Mouse (Mus musculus) layer of hippocampus, postnatal 10 days (tissue): ENCODE results near the gene Noct. TPM values are rescaled to one million over a fixed set of nuclear protein-coding genes. Genes with fewer than 3 reads are reported as not detected.

Source experiments
- DNase-seq, 2 experiments: peaks; one replicate each; pipeline ENCODE4 v3.0.0; 2021; ENCODE audit warnings: low spot score in 2 of 2
- total RNA-seq, 2 experiments: library from RNA; stranded (reverse); gene quantifications; 2 replicates each; pipeline ENCODE4 v1.2.3; 2021

The Noct gene
- total RNA-seq, 2 experiments from 2014 or later = 52.4 to 53.9 TPM

DNA sequence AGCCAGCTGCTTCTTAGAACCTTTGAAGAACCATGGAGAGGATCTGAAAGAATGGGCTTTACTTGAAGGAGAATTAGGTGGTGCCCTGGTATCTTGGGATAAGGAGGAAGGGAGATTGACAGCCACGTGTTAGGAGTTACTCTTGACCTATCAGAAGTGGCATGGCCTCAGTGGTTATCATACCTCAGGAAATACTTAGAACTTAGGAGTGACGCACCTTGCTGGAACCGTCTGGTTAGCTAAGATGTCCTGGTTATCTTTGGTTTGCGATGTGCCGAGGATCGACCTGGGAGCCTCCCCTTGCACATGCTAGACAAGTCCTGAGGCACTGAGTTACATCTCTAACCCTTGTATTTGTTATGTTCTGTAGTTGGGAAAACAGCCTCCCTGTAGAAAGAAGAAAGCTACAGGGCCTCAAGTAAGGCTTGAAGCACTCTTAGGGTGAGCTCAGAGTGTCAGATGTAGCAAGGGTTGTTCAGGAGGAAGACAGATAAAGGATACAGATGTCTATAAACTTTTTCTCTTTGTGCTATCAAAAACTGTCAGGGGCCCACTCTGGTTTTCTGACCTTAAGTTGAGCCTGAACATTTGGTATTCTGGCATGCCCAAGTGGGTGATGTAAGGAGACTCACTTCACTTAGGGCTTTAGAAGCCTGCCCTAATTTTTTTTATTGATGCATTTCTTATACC is 6.0 kb downstream of the Noct start:
- no peak for DNase-seq

GRCm38 (mm10) chr3:51230886-51231285 is 6.6 kb downstream of the Noct start:
- no peak for DNase-seq

DNA sequence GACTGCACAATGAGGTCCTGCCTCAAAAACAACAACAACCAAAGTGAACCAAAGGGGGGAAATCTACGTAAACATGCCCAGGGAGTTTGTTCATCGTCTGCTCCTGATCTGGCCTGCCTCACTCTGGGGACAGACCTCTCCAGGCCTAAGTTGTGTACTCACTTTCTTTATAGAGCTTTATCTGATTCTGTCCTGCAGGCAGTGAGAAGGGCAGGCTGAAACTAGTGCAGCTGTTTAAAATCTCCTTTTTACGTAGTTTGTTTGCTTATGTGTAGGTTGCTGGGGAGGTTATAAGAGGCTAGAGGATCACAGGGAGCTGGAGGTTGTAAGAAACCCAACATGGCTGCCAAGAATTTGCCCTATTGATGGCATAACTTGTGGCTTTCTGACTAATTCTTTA is 7.3 kb downstream of the Noct start:
- no peak for DNase-seq

GRCm38 (mm10) chr3:51232205-51232910 is 8.1 kb downstream of the Noct start:
- DNase-seq = no peak

GRCm38 (mm10) chr3:51233474-51233873 is 9.2 kb downstream of the Noct start:
- DNase-seq = no peak

GRCm38 (mm10) chr3:51233918-51234751 is 9.9 kb downstream of the Noct start:
- peak; percentile 81 to 85 for DNase-seq

GRCm38 (mm10) chr3:51234752-51235055 is 10.5 kb downstream of the Noct start:
- DNase-seq = no peak

DNA sequence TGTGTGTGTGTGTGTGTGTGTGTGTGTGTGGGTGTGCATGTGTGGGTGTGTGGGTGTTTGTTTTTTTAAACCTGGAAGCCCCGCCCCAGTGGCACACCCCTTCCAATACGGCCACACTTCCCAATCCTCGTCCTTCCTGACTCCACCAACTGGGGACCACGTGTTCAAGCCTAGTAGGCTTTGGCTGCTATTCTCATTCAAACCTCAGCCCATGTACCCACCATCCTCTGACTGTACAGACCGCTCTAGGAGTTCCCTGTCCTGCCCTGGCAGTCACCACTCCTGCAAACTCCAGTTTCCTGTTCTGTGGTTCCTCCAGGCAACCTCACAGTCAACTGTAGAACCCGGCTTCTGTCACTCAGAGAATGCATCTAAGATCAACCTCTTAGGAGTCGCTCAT is 14.3 kb downstream of the Noct start:
- no peak for DNase-seq

GRCm38 (mm10) chr3:51239541-51239940 is 15.3 kb downstream of the Noct start:
- no peak for DNase-seq

- DNase-seq = no peak
Measured at GRCm38 (mm10) chr3:51247704-51248103, 23.5 kb downstream of the Noct start.

DNA sequence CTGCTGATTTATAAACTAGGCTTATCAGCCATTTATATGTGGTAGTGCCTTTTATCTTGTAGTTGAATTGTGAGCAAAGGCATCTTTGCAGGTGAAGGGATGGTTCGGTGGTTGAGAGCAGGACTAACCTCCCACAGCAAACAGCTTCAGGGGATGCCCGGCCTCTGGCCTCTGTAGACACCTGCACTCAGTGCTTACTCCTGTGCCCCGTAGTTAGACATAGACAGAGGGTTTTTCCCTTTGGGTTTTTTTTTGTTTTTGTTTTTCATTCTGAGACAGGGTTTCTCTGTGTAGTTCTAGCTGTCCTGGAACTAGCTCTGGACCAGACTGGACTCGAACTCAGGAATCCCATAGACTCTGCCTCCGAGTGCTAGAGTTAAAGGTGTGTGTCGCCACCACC is 24.4 kb downstream of the Noct start:
- no peak for DNase-seq

- no peak for DNase-seq
Measured at GRCm38 (mm10) chr3:51249460-51249859, 25.2 kb downstream of the Noct start.

- DNase-seq = no peak
Measured at GRCm38 (mm10) chr3:51249866-51250265, 25.6 kb downstream of the Noct start.

DNA sequence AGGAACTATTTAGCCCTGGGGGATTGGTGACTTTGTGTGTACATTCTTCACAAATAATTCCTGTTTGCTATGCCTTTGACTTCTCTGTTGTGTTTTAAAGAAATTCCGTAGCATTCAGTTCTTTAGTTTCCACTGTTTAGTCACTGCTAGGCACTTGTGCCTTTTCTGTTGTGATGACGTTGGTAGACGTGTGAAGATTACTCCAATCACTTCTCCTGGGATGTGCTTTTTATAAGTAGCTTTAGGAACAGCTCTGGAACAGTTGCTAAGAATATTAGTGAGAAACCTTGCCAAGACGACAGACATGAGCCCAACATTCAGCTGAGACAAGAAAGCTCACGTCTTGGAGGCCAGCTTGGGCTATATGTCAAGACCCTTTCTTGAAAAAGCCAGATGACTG is 26.8 kb downstream of the Noct start:
- DNase-seq = no peak

DNA sequence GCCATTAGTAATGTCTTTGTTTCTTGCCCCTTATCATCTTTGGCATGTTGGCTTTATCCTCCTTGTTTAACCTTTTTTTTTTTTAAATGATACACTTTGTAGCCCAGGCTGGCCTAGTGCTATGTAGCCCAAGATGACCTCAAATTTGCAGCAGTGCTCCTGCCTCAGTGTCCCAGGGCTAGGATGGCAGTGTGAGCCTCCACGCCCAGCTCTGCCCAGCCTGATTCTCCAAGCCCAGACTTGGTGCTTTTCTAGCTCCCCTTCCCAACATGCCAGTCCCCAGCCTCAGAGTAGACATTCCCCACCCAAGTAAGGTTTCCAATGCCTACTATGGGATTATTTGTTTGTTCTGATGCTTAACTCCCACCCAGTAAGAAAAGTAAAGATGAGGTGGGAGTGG is 28.0 kb downstream of the Noct start:
- no peak for DNase-seq

GRCm38 (mm10) chr3:51252689-51253402 is 28.6 kb downstream of the Noct start:
- no peak for DNase-seq

DNA sequence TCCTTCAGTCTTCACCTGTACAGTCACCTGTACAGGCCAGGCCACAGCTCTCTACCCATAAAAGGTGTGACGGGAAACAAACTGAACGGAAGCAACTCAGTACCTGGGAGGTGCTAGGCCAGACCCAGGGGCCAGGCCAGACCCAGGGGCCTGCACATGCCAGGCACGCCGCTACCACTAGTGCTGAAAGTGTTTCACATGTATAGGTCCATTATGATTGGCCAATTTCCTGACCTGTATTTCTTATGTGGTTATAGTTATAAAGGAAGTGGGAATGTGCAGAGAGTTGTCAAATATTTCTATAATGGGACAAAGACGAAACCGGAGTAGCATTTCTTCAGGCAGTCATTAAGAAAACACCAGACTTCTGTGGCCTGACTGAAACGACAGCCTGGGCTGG is 30.5 kb downstream of the Noct start:
- DNase-seq = no peak

- DNase-seq = no peak
Measured at GRCm38 (mm10) chr3:51256450-51256849, 32.2 kb downstream of the Noct start.

- no peak for DNase-seq
Measured at GRCm38 (mm10) chr3:51258070-51258469, 33.8 kb downstream of the Noct start.

DNA sequence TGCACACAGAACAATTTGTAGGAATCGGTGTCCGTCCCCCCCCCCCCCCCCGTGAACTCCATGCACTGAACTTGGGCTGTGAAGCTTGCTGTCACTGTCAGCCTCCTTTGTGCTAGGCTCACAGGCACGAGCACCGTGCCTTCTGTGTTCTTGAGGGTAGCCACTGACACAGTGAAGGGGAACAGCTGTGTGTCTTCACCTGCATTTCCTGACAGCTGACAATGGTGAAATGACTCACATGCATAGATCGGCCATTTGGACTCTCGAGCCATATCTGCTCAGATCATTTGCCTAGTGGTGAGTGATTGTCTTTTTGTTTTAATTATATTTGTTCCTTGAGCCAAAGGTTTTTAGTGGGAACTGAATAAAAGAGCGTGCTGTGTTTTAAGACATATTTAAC is 38.7 kb downstream of the Noct start:
- no peak for DNase-seq

- DNase-seq = no peak
Measured at GRCm38 (mm10) chr3:51268434-51268833, 44.2 kb downstream of the Noct start.
